Mouse (Mus musculus) spleen, adult 2 months (tissue): ENCODE results near the gene Prrc2c. TPM values are rescaled to one million over a fixed set of nuclear protein-coding genes. Genes with fewer than 3 reads are reported as not detected.
"Not testable (repeated sequence)": the region's sequence is repeated elsewhere in the genome, so short reads cannot be mapped to it uniquely, and the experiment has no call there.

Experiments
- DNase-seq, 2 experiments: peaks; one replicate each; pipeline versions ENCODE4 v3.0.0 to v3.0.0-alpha.2; 2012 to 2021; ENCODE audit warnings: low spot score in 2 of 2, low read depth in 1 of 2
- H3K27ac ChIP-seq: fragments of 200-500 bp; 2 replicates; pipeline ENCODE4 v1.5.1; 2012; ENCODE audit warnings: low read length, inconsistent platforms; ENCODE audit not compliant: insufficient read depth
- H3K27me3 ChIP-seq: fragments of 200-500 bp; 2 replicates; pipeline ENCODE4 v1.6.1; 2012; ENCODE audit warnings: mild to moderate bottlenecking, moderate library complexity, low read length, inconsistent platforms; ENCODE audit not compliant: control insufficient read depth, insufficient read depth
- H3K36me3 ChIP-seq: fragments of 200-500 bp; 2 replicates; pipeline ENCODE4 v1.6.1; 2012; ENCODE audit warnings: mild to moderate bottlenecking, low read length, inconsistent platforms; ENCODE audit not compliant: control insufficient read depth, insufficient read depth
- H3K4me1 ChIP-seq: fragments of 200-500 bp; 2 replicates; pipeline ENCODE4 v1.6.1; 2011; ENCODE audit warnings: inconsistent platforms; ENCODE audit not compliant: control insufficient read depth, insufficient read depth, insufficient read length
- H3K4me3 ChIP-seq: fragments of 200-500 bp; 2 replicates; pipeline ENCODE4 v1.5.1; 2011; ENCODE audit warnings: mild to moderate bottlenecking, inconsistent platforms; ENCODE audit not compliant: insufficient read depth, insufficient read length; ENCODE audit errors: extremely low read depth
- CTCF ChIP-seq: fragments of 200-500 bp; IDR thresholded peaks from 2 replicates; pipeline ENCODE4 v1.5.1; 2011; ENCODE audit warnings: mild to moderate bottlenecking, inconsistent platforms; ENCODE audit not compliant: insufficient read depth, insufficient read length, insufficient replicate concordance; ENCODE audit errors: extremely low read depth
- POLR2A ChIP-seq: fragments of 200-500 bp; IDR thresholded peaks from 2 replicates; pipeline ENCODE4 v1.6.1; 2011; ENCODE audit warnings: low read depth, low read length, inconsistent platforms
- WGBS: fragments of 180-500 bp; shearing (Covaris S2); methylation state at CpG from one replicate; pipeline ENCODE4 v1.1.7; 2018; 5-methylcytosine and 5-hydroxymethylcytosine counted together
- polyA plus RNA-seq: library from polyadenylated mRNA; depleted of rRNA; stranded (reverse); fragments of >200 nt; gene quantifications from 2 replicates; pipeline ENCODE4 v1.2.3, GENCODE M21; 2012; rRNA removed

Prrc2c gene
- polyA plus RNA-seq, 1 experiment, result 43.9 TPM

DNA sequence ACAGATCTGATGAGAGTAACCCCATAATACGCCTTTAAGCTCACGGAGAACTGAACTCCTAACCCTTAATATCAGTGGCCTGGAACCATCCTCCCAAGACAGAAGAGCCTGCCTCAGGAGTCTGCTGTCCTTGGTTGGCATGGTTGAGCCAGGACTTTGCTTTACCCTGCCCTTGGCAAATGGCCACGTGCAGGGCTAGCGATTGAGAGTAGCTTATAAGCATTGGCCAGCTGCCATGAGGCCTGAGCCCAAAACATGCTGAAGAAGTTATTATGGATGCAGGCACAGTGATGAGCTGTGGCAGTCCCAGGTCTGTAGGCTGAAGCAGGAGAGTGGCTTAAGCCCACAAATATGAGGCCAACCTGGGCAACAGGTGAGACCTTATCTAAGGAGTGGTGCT lies 112.5 kb downstream of the Prrc2c start:
- 84% methylated on average over 4 of the region's 4 CpGs for WGBS
- H3K4me1 ChIP-seq, H3K36me3 ChIP-seq, DNase-seq, H3K27ac ChIP-seq, H3K4me3 ChIP-seq, H3K27me3 ChIP-seq: not testable (repeated sequence)

DNA sequence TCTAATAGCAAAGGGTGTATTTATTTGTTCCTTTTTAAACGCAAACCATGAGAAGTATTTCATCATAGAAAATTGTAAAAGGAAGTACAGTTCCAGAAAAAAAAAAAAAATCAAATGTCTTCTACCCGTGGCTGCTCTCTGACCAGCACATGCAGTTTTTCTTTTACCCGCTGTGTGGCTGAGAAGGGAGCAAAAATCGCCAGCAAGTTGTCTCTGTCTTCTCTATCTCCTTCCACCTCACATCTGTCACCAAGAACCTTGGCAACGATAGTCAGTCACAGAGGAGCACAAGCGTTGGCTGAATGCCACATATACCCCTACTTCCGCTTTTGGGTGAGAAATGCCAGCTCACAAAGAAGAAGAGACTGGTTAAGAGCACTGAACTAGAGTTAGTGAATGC lies 115.1 kb downstream of the Prrc2c start:
- no peaks in the 10 kb centered on the region for H3K27me3 ChIP-seq
- no peak overlapping the region for H3K4me3 ChIP-seq
- no peak overlapping the region for H3K27ac ChIP-seq
- 4% methylated on average over 7 of the region's 7 CpGs for WGBS
- H3K4me1 ChIP-seq, result no peaks in the 10 kb centered on the region
- TF ChIP-seq CTCF, result no peak
- TF ChIP-seq POLR2A, result no peak
- peak; percentile 38 to 42 for DNase-seq
- H3K36me3 ChIP-seq, result no peaks in the 10 kb centered on the region

DNA sequence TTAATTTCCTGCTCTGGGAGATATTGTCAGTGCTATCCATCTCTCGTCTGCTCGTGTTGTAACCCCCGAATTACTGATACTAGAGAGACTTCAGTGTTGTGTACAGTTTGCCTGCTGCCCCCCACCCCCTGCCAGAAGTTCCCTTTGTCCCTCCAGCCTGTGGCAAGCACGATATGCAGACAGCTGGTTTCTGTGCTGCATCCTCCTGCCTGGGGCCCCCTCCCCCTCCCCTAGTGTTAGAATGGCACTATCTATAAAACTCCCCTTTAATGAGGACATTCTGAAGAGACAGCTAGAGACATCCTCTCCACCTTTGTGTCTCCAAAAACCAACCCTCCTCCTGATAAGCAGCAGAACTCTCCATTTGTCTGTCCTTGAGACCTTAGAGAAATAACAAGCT lies 116.5 kb downstream of the Prrc2c start:
- no peaks in the 10 kb centered on the region for H3K36me3 ChIP-seq
- WGBS, result 46% methylated on average over 4 of the region's 4 CpGs
- H3K4me3 ChIP-seq, result no peak overlapping the region
- DNase-seq, result no peak
- no peaks in the 10 kb centered on the region for H3K4me1 ChIP-seq
- TF ChIP-seq POLR2A, result no peak
- H3K27ac ChIP-seq, result no peak overlapping the region
- no peaks in the 10 kb centered on the region for H3K27me3 ChIP-seq

Other genes starting within 250 kb of the Prrc2c start
- gene Mettl13, start 192.0 kb downstream of the Prrc2c start, polyA plus RNA-seq, result 4.3 and 5.5 TPM in 2 replicates
- gene Vamp4, start 170.0 kb downstream of the Prrc2c start, polyA plus RNA-seq, result 6.8 and 13.5 TPM in 2 replicates
- not detected in 2 replicates for gene Myoc, start 101.4 kb downstream of the Prrc2c start, polyA plus RNA-seq
- gene Myocos, start 82.3 kb downstream of the Prrc2c start, polyA plus RNA-seq, result not detected in 2 replicates
- gene Fmo4, start 73.4 kb upstream of the Prrc2c start, polyA plus RNA-seq, result not detected in 2 replicates
- 0.47 and 1.0 TPM in 2 replicates for gene Fmo1, start 126.1 kb upstream of the Prrc2c start, polyA plus RNA-seq
- gene Fmo2, start 158.2 kb upstream of the Prrc2c start, polyA plus RNA-seq, result 0.77 and 0.84 TPM in 2 replicates
- not detected in 2 replicates for gene Fmo6, start 197.0 kb upstream of the Prrc2c start, polyA plus RNA-seq
- 0.09 TPM in 1 of 2 replicates, not detected in the other for gene Fmo3, start 244.0 kb upstream of the Prrc2c start, polyA plus RNA-seq